8 mouse cellular contexts compared by ENCODE assay signal in genomic region chr19:5294972-5295735, GRCm38 (mm10). TPM values are rescaled to one million over a fixed set of nuclear protein-coding genes. Genes with fewer than 3 reads are reported as not detected.
A peak's percentile ranks its signal among the peaks of the same experiment; 100 is the strongest.
DNase-seq lines count a peak whose midpoint lies in the region; ATAC-seq lines count a peak whose summit lies in the region.

Gene Sf3b2 (minus strand): TSS chr19:5295455.

- peak; percentile 97 for ATAC-seq in megakaryocyte progenitor cell, adult 5-6 weeks (replicated peaks; ENCODE audit: poor library complexity)

- peak; percentile 100 for DNase-seq in adipocyte (ENCODE audit: low spot score)
- peak; percentile 100 for DNase-seq in embryo, embryonic 10 days (ENCODE audit: low spot score)
- peak; percentile 98 for DNase-seq in gastrocnemius, postnatal 10 days
- peak; percentile 100 for DNase-seq in induced T-regulatory cell, adult 2 months (ENCODE audit: low read depth)
- DNase-seq in left cerebral cortex, adult 9 months (ENCODE audit: low spot score in 2 of 2): peak; percentile 97 to 99
- DNase-seq in right cerebral cortex, postnatal 14 days: peak; percentile 97
- peak; percentile 98 to 99 for DNase-seq in urinary bladder, postnatal 36 days (ENCODE audit: low spot score in 2 of 2)

RNA-seq across cellular contexts. Expression of gene Sf3b2, which starts in this region (rescaled TPM):
- 10 to 100 TPM; 81.9 to 88.6 TPM for total RNA-seq in gastrocnemius, postnatal 10 days (2021)
- 119 and 147 TPM in 2 replicates for total RNA-seq in megakaryocyte progenitor cell, adult 5-6 weeks (2015)
- total RNA-seq in megakaryocyte progenitor cell, adult 5-6 weeks (2017): 239 and 261 TPM in 2 replicates

Comparison
In these comparisons a context has a peak if more than half of its experiments do, and no peak if none do; other contexts are left out.
1. Peak in every context shown above with its lines: DNase-seq and ATAC-seq.